Mouse (Mus musculus) midbrain, embryonic 13.5 days (tissue): ENCODE measurements at regions not wholly inside any gene's neighbourhood (a gene's known extent, or its start where the extent isn't known, plus 50 kb on each side); places are given as distances from the start of the nearest gene placed in this dataset.
"Not testable (repeated sequence)": the region's sequence is repeated elsewhere in the genome, so short reads cannot be mapped to it uniquely, and the experiment has no call there.

Experiments used
- ATAC-seq: fragments of 200-750 bp; cut with Nextera tagmentation; 2 replicates; pipeline ENCODE4 v1.8.0; 2017; ENCODE audit warnings: mild to moderate bottlenecking, moderate TSS enrichment, moderate library complexity
- H3K27ac ChIP-seq: fragments of 300-500 bp; sonication (generic); 2 replicates; pipeline ENCODE4 v1.5.1; 2015; ENCODE audit warnings: inconsistent platforms, mild to moderate bottlenecking, moderate library complexity
- H3K27me3 ChIP-seq: fragments of 300-500 bp; sonication (generic); 2 replicates; pipeline ENCODE4 v1.6.1; 2015; ENCODE audit warnings: mild to moderate bottlenecking, inconsistent platforms
- H3K36me3 ChIP-seq: fragments of 300-500 bp; sonication (generic); 2 replicates; pipeline ENCODE4 v1.6.1; 2015; ENCODE audit warnings: mild to moderate bottlenecking, inconsistent platforms
- H3K4me1 ChIP-seq: fragments of 300-500 bp; sonication (generic); replicated peaks from 2 replicates; pipeline ENCODE4 v1.6.1; 2015; ENCODE audit warnings: inconsistent platforms
- H3K4me2 ChIP-seq: fragments of 300-500 bp; sonication (generic); replicated peaks from 2 replicates; pipeline ENCODE4 v1.6.1; 2015; ENCODE audit warnings: moderate library complexity, mild to moderate bottlenecking, inconsistent platforms
- H3K4me3 ChIP-seq: fragments of 300-500 bp; sonication (generic); replicated peaks from 2 replicates; pipeline ENCODE4 v1.5.1; 2015; ENCODE audit warnings: mild to moderate bottlenecking, inconsistent platforms
- H3K9ac ChIP-seq: fragments of 300-500 bp; sonication (generic); replicated peaks from 2 replicates; pipeline ENCODE4 v1.6.1; 2015; ENCODE audit warnings: mild to moderate bottlenecking, inconsistent platforms
- H3K9me3 ChIP-seq: fragments of 300-500 bp; sonication (generic); 2 replicates; pipeline ENCODE4 v1.6.1; 2016; ENCODE audit warnings: mild to moderate bottlenecking, inconsistent platforms
- WGBS: fragments of 180-500 bp; shearing (Covaris S2); methylation state at CpG from one replicate; pipeline ENCODE4 v1.1.7; 2015; 5-methylcytosine and 5-hydroxymethylcytosine counted together

DNA sequence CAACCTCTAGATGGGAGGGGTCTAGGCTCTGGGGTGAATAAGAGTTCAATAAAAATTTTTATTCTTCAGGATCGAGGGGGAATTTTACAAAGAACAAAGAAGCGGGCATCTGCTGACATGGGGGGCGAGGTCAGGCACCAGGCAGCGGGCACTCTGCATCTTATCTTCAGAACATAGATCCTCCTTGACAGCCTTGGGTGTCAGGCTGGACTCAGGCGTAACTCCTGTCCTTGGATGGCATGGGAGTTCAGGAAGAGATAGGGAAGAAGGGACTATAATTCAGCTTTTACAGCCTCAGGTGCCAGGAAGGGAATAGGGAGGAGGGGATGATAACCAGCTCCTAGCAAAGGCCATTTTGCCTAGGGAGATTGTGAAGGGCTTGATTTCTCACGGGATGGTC, 753.1 kb downstream of the Gm10330 start:
- H3K27me3 ChIP-seq, ATAC-seq, H3K36me3 ChIP-seq, H3K9ac ChIP-seq, H3K4me1 ChIP-seq, H3K27ac ChIP-seq, H3K4me3 ChIP-seq, H3K4me2 ChIP-seq, H3K9me3 ChIP-seq: not testable (repeated sequence)
- WGBS, result 86% methylated on average over 6 of the region's 6 CpGs

GRCm38 (mm10) chr12:23023556-23023955, 756.5 kb downstream of the Gm10330 start:
- ATAC-seq, H3K36me3 ChIP-seq, H3K9me3 ChIP-seq, H3K9ac ChIP-seq, H3K27me3 ChIP-seq, H3K4me1 ChIP-seq, H3K4me2 ChIP-seq, H3K4me3 ChIP-seq, H3K27ac ChIP-seq: not testable (repeated sequence)
- WGBS, result 82% methylated on average over 8 of the region's 8 CpGs

- H3K4me2 ChIP-seq, result peak overlapping the region; percentile 45
- WGBS, result 2% methylated on average over 33 of the region's 37 CpGs
- H3K4me3 ChIP-seq, result peak overlapping the region; percentile 41
- not testable (repeated sequence) for H3K4me1 ChIP-seq, H3K9ac ChIP-seq, H3K36me3 ChIP-seq, H3K9me3 ChIP-seq, ATAC-seq, H3K27me3 ChIP-seq, H3K27ac ChIP-seq
Observed at GRCm38 (mm10) chr12:23010199-23010598, 769.9 kb downstream of the Gm10330 start.

DNA sequence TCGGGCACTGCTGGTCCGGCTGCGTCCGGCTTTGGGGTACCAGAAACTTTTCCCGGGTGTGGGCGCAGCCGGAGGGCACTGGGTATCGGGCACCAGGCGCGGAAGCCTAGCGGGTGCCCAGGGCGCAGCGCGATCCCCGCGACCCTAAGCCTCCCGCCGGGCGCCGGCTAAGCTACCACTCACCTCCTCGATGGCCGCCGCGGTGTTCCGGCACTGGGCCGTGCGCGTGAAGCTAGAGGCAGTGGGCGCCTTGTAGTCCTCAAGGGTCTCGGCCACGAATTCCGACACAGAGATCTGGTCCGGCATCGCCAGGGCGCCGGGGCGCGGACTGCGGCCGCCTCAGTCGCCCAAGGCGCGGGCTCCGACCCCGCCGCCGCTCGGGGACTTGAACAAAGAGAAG, 770.4 kb downstream of the Gm10330 start:
- ATAC-seq, H3K27ac ChIP-seq, H3K27me3 ChIP-seq, H3K9me3 ChIP-seq, H3K36me3 ChIP-seq, H3K4me1 ChIP-seq: not testable (repeated sequence)
- peak overlapping the region; percentile 41 for H3K4me3 ChIP-seq
- peak overlapping the region; percentile 52; the same call in 1 of the 2 replicates for H3K9ac ChIP-seq
- WGBS, result under 1% methylated on average over 21 of the region's 48 CpGs
- H3K4me2 ChIP-seq, result peak overlapping the region; percentile 45
